ENCODE assay signal across 31 mouse cellular contexts in the genomic region with DNA sequence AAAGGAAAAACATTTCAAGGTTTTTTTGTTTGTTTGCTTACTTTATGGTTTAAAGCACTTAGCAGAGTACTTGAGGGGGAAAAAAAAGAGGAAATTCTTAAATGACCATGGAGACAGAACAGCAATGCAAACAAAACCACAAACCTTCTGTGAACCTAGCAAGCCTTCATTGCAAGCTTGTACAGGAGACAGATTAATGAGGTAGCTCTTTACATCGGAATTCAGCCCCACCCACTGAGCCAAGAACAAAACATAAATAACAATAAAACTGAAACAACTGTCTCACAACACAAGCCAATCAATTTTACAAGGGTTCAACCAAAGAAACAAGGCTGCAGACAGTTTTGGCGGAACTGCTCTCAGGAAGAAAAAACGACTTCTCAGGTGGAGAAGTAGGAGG.
DNase-seq lines count a peak whose midpoint lies in the region; ATAC-seq and TF ChIP-seq lines count a peak whose summit lies in the region.
"Had no signal": no experiment of that assay in that cellular context is flagged by ENCODE, and none has a peak within 500 bp of the region (broad histone marks: within the 10 kb centered on the region; RNA-seq: fewer than 3 reads in every experiment).

No protein-coding gene starts in this region.

- no peak for TF ChIP-seq CTCF in kidney, postnatal 0 days (IDR thresholded peaks at IDR 0.05; ENCODE audit: low read depth)

- no peaks in the 10 kb centered on the region for H3K27me3 ChIP-seq in kidney, embryonic 14.5 days (ENCODE audit: control insufficient read depth, insufficient read depth, low read length)
- H3K27me3 ChIP-seq in kidney, postnatal 0 days (ENCODE audit: insufficient read depth, low read length), result no peaks in the 10 kb centered on the region
- no peaks in the 10 kb centered on the region for H3K27me3 ChIP-seq in embryonic facial prominence, embryonic 10.5 days (replicated peaks; ENCODE audit: low read depth, poor library complexity, severe bottlenecking)
- H3K27me3 ChIP-seq: forebrain, embryonic 13.5 days; heart, embryonic 12.5 days; heart, embryonic 15.5 days; hindbrain, embryonic 13.5 days; Patski had no signal

- H3K4me3 ChIP-seq in kidney, embryonic 14.5 days (ENCODE audit: low read length), result no peak overlapping the region
- no peak overlapping the region for H3K4me3 ChIP-seq in kidney, postnatal 0 days (replicated peaks; ENCODE audit: low read depth, low read length)
- no peak overlapping the region for H3K4me3 ChIP-seq in embryonic facial prominence, embryonic 10.5 days
- H3K4me3 ChIP-seq: forebrain, embryonic 10.5 days; forebrain, embryonic 13.5 days; gastrocnemius, adult 2 months; heart, embryonic 12.5 days; heart, embryonic 15.5 days; hindbrain, embryonic 10.5 days; hindbrain, embryonic 13.5 days had no signal

- 14% methylated on average over 3 of the region's 3 CpGs for WGBS in kidney, embryonic 14.5 days
- 15% methylated on average over 3 of the region's 3 CpGs for WGBS in kidney, postnatal 0 days
- WGBS in embryonic facial prominence, embryonic 10.5 days, result 57% methylated on average over 3 of the region's 3 CpGs

- no peak overlapping the region for H3K9ac ChIP-seq in kidney, embryonic 14.5 days (ENCODE audit: low read depth, low read length)
- no peak overlapping the region for H3K9ac ChIP-seq in kidney, postnatal 0 days (ENCODE audit: low read depth, low read length)
- H3K9ac ChIP-seq: forebrain, embryonic 13.5 days; heart, embryonic 12.5 days; heart, embryonic 15.5 days; hindbrain, embryonic 13.5 days had no signal

- 0 out of 2 replicates have a peak, but pooled peaks cover 2% of the 10 kb centered on the region for H3K4me1 ChIP-seq in kidney, embryonic 14.5 days (ENCODE audit: control insufficient read depth, insufficient read depth, low read length)
- H3K4me1 ChIP-seq in kidney, postnatal 0 days (replicated peaks; ENCODE audit: insufficient read depth, low read length), result no peaks in the 10 kb centered on the region
- peaks cover 24% of the 10 kb centered on the region for H3K4me1 ChIP-seq in embryonic facial prominence, embryonic 10.5 days
- H3K4me1 ChIP-seq: hindbrain, embryonic 13.5 days had no signal

- H3K27ac ChIP-seq in kidney, embryonic 14.5 days (ENCODE audit: low read depth, low read length), result no peak overlapping the region
- H3K27ac ChIP-seq in kidney, postnatal 0 days, result no peak overlapping the region
- no peak overlapping the region for H3K27ac ChIP-seq in embryonic facial prominence, embryonic 10.5 days (replicated peaks)
- H3K27ac ChIP-seq: forebrain, embryonic 10.5 days; forebrain, embryonic 13.5 days; gastrocnemius, adult 2 months; heart, embryonic 15.5 days; hindbrain, embryonic 10.5 days; hindbrain, embryonic 13.5 days had no signal

- H3K36me3 ChIP-seq in kidney, embryonic 14.5 days (ENCODE audit: control insufficient read depth, insufficient read depth, low read length), result no peaks in the 10 kb centered on the region
- H3K36me3 ChIP-seq in kidney, postnatal 0 days (ENCODE audit: insufficient read depth, low read length), result no peaks in the 10 kb centered on the region
- H3K36me3 ChIP-seq in embryonic facial prominence, embryonic 10.5 days (replicated peaks), result no peaks in the 10 kb centered on the region
- H3K36me3 ChIP-seq: forebrain, embryonic 10.5 days; G1E; heart, embryonic 12.5 days; heart, embryonic 15.5 days; hindbrain, embryonic 10.5 days; hindbrain, embryonic 13.5 days had no signal

- ATAC-seq in kidney, embryonic 14.5 days (ENCODE audit: low FRiP score, low TSS enrichment), result peak; percentile 79
- no peak for ATAC-seq in kidney, postnatal 0 days (replicated peaks; ENCODE audit: low FRiP score, low read depth)
- ATAC-seq: activated CD4-positive, CD25-positive, alpha-beta regulatory T cell, adult 4 months; CD4-positive, CD25-positive, alpha-beta regulatory T cell, adult 4 months; forebrain, embryonic 13.5 days; forebrain, embryonic 16.5 days; hindbrain, embryonic 16.5 days; intestine, embryonic 16.5 days; Patski had no signal

- no peaks in the 10 kb centered on the region for H3K9me3 ChIP-seq in kidney, embryonic 14.5 days (ENCODE audit: control insufficient read depth, low read length)
- no peaks in the 10 kb centered on the region for H3K9me3 ChIP-seq in kidney, postnatal 0 days (replicated peaks; ENCODE audit: low read length)
- H3K9me3 ChIP-seq in embryonic facial prominence, embryonic 10.5 days, result no peaks in the 10 kb centered on the region
- H3K9me3 ChIP-seq: forebrain, embryonic 10.5 days; forebrain, embryonic 13.5 days; heart, embryonic 12.5 days; heart, embryonic 15.5 days; hindbrain, embryonic 10.5 days; hindbrain, embryonic 13.5 days had no signal

- DNase-seq in kidney, postnatal 25 days, result no peak
- DNase-seq in kidney, postnatal 0 days (ENCODE audit: low spot score), result peak; percentile 87
- no peak for DNase-seq in kidney, postnatal 14 days
- peak; percentile 80 for DNase-seq in R1 (ENCODE audit: low read depth, low spot score)
- peak; percentile 38 for DNase-seq in mesoderm, embryonic 11.5 days (ENCODE audit: low read depth, low spot score)
- no peak for DNase-seq in embryonic facial prominence, embryonic 10.5 days (ENCODE audit: low spot score)
- no peak for DNase-seq in lung, postnatal 4 days
- DNase-seq: adrenal gland, adult 8-10 months; adrenal gland, postnatal 25 days; cerebellum, adult 11-12 months; cerebellum, adult 8-10 months; cerebellum, postnatal 10 days; gastrocnemius, adult 2 months; gastrocnemius, postnatal 14 days; heart, adult 11 months; heart, postnatal 10 days; heart, postnatal 36 days had no signal

- H3K4me2 ChIP-seq in kidney, embryonic 14.5 days (replicated peaks; ENCODE audit: low read depth, low read length), result no peak overlapping the region
- H3K4me2 ChIP-seq in kidney, postnatal 0 days (ENCODE audit: low read length), result no peak overlapping the region
- H3K4me2 ChIP-seq: forebrain, embryonic 13.5 days; heart, embryonic 12.5 days; heart, embryonic 15.5 days; hindbrain, embryonic 13.5 days had no signal

Comparison
In these comparisons a context has a peak if more than half of its experiments do, and no peak if none do; other contexts are left out.
1. DNase-seq: peak in kidney, postnatal 0 days (single experiment), R1 (single experiment) and mesoderm, embryonic 11.5 days (single experiment); none in kidney, postnatal 25 days (0 of 2), kidney, postnatal 14 days (single experiment), embryonic facial prominence, embryonic 10.5 days (single experiment) and lung, postnatal 4 days (0 of 2).